33 mouse cellular contexts compared by ENCODE assay signal in the genomic region with DNA sequence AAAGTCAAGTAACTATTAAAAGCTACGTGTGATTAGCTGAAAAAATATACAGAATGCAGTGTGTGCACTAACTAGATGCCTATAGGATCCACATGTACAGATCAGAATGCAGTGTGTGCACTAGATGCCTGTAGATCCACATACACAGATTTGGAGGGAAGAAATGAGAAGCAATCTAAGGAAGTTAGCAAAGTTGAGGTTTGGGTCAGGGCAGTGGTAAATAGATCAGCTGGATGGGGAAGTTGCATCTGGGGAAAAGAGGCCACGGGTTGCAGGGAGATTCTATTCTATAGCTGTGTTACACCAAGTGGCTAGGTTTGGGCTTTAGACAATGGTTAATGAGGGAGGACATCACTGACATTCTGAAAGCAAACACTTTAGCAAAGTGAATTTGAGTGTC. TPM values are rescaled to one million over a fixed set of nuclear protein-coding genes. Genes with fewer than 3 reads are reported as not detected.
DNase-seq lines count a peak whose midpoint lies in the region; ATAC-seq and TF ChIP-seq lines count a peak whose summit lies in the region.
"Had no signal": no experiment of that assay in that cellular context is flagged by ENCODE, and none has a peak within 500 bp of the region (broad histone marks: within the 10 kb centered on the region; RNA-seq: fewer than 3 reads in every experiment).

No protein-coding gene starts in this region.

- H3K36me3 ChIP-seq in heart, embryonic 12.5 days: peaks cover 6% of the 10 kb centered on the region
- no peaks in the 10 kb centered on the region for H3K36me3 ChIP-seq in hindbrain, embryonic 10.5 days
- H3K36me3 ChIP-seq in thymus, adult 2 months (ENCODE audit: control insufficient read depth, insufficient read depth, low read length): no peaks in the 10 kb centered on the region
- H3K36me3 ChIP-seq: forebrain, embryonic 12.5 days; forebrain, embryonic 15.5 days; G1E had no signal

- no peak for TF ChIP-seq CTCF in thymus, adult 2 months (IDR thresholded peaks at IDR 0.05; ENCODE audit: borderline replicate concordance, control insufficient read depth, extremely low read depth, insufficient read depth, low read length, poor library complexity)

- WGBS in heart, embryonic 12.5 days: 81% methylated on average over 2 of the region's 2 CpGs
- 72% methylated on average over 2 of the region's 2 CpGs for WGBS in hindbrain, embryonic 10.5 days
- WGBS in thymus, adult 2 months: 37% methylated on average over 2 of the region's 2 CpGs

- H3K4me2 ChIP-seq in heart, embryonic 12.5 days: no peak overlapping the region
- H3K4me2 ChIP-seq: embryonic facial prominence, embryonic 13.5 days; forebrain, embryonic 12.5 days; forebrain, embryonic 15.5 days; hindbrain, embryonic 14.5 days had no signal

- peaks cover 5% of the 10 kb centered on the region; the same call in 1 of the 2 replicates for H3K4me1 ChIP-seq in heart, embryonic 12.5 days (replicated peaks)
- H3K4me1 ChIP-seq in hindbrain, embryonic 10.5 days (replicated peaks): peaks cover 38% of the 10 kb centered on the region
- no peaks in the 10 kb centered on the region for H3K4me1 ChIP-seq in thymus, adult 2 months (replicated peaks; ENCODE audit: control insufficient read depth, insufficient read depth, low read length)

- no peak overlapping the region for H3K4me3 ChIP-seq in heart, embryonic 12.5 days
- H3K4me3 ChIP-seq in hindbrain, embryonic 10.5 days: no peak overlapping the region
- H3K4me3 ChIP-seq in thymus, adult 2 months (ENCODE audit: control insufficient read depth, insufficient read depth, low read length): no peak overlapping the region
- H3K4me3 ChIP-seq: embryonic facial prominence, embryonic 10.5 days; embryonic facial prominence, embryonic 13.5 days; erythroblast, embryonic 14.5 days; forebrain, embryonic 12.5 days; forebrain, embryonic 15.5 days had no signal

- ATAC-seq in heart, embryonic 12.5 days (ENCODE audit: insufficient number of reproducible peaks, low FRiP score): no peak
- peak; percentile 83 for ATAC-seq in common myeloid progenitor, adult 5-6 weeks (replicated peaks; ENCODE audit: low read depth, poor library complexity, severe bottlenecking)
- peak; percentile 86 for ATAC-seq in megakaryocyte, adult 5-6 weeks (ENCODE audit: poor library complexity, severe bottlenecking)
- ATAC-seq: forebrain, embryonic 15.5 days; hindbrain, postnatal 0 days; inflammation-experienced regulatory T-cells, adult 6 months; intestine, embryonic 16.5 days; Patski had no signal

- no peak for TF ChIP-seq POLR2A in thymus, adult 2 months (IDR thresholded peaks at IDR 0.05; ENCODE audit: control insufficient read depth, extremely low read depth, insufficient read depth, low read length, poor library complexity)

- H3K9me3 ChIP-seq in heart, embryonic 12.5 days (replicated peaks): no peaks in the 10 kb centered on the region
- no peaks in the 10 kb centered on the region for H3K9me3 ChIP-seq in hindbrain, embryonic 10.5 days
- H3K9me3 ChIP-seq: embryonic facial prominence, embryonic 10.5 days; embryonic facial prominence, embryonic 13.5 days; forebrain, embryonic 12.5 days; forebrain, embryonic 15.5 days had no signal

- peak; percentile 11 for DNase-seq in heart, adult 11 months
- no peak for DNase-seq in hindbrain, embryonic 10.5 days (ENCODE audit: low spot score)
- no peak for DNase-seq in thymus, adult 2 months
- DNase-seq: adrenal gland, postnatal 10 days; adrenal gland, postnatal 36 days; B cell, adult 2 months; cerebellum, adult 11 months; cerebellum, adult 2 months; cerebellum, adult 9-11 months; cerebellum, postnatal 25 days; embryo, embryonic 11 days; gastrocnemius, postnatal 25 days had no signal

- H3K27ac ChIP-seq in heart, embryonic 12.5 days (ENCODE audit: poor library complexity, severe bottlenecking): no peak overlapping the region
- H3K27ac ChIP-seq in hindbrain, embryonic 10.5 days: no peak overlapping the region
- H3K27ac ChIP-seq in thymus, adult 2 months (ENCODE audit: control insufficient read depth, insufficient read depth, low read length): no peak overlapping the region
- H3K27ac ChIP-seq: embryonic facial prominence, embryonic 10.5 days; embryonic facial prominence, embryonic 13.5 days; forebrain, embryonic 12.5 days; forebrain, embryonic 15.5 days; hindbrain, embryonic 14.5 days; hindbrain, postnatal 0 days had no signal

- no peaks in the 10 kb centered on the region for H3K27me3 ChIP-seq in heart, embryonic 12.5 days (replicated peaks)
- no peaks in the 10 kb centered on the region for H3K27me3 ChIP-seq in hindbrain, embryonic 10.5 days (ENCODE audit: insufficient read depth, poor library complexity, severe bottlenecking)
- no peaks in the 10 kb centered on the region for H3K27me3 ChIP-seq in thymus, adult 2 months (ENCODE audit: control insufficient read depth, insufficient read depth, low read length)
- H3K27me3 ChIP-seq: CH12.LX; embryonic facial prominence, embryonic 13.5 days; forebrain, embryonic 12.5 days; forebrain, embryonic 15.5 days; Patski had no signal

- H3K9ac ChIP-seq in heart, embryonic 12.5 days: no peak overlapping the region
- H3K9ac ChIP-seq: embryonic facial prominence, embryonic 13.5 days; forebrain, embryonic 12.5 days; forebrain, embryonic 15.5 days; hindbrain, embryonic 14.5 days had no signal

RNA-seq across cellular contexts. Expression of a gene that starts 33.7 kb away (rescaled TPM):
- 0.10 TPM in 1 of 2 replicates, not detected in the other for polyA plus RNA-seq in heart, embryonic 12.5 days (2016; fragmentation: Nextera tagmentation; extraction: Ambion mirVana)
- total RNA-seq in common myeloid progenitor, adult 5-6 weeks (2017): not detected in 2 replicates
- total RNA-seq in megakaryocyte, adult 5-6 weeks (2015): not detected in 2 replicates
- not detected in 2 replicates for total RNA-seq in megakaryocyte, adult 5-6 weeks (2017)
- not detected in 2 replicates for polyA plus RNA-seq in hindbrain, embryonic 10.5 days (2016; fragmentation: Nextera tagmentation; extraction: Ambion mirVana)
- polyA plus RNA-seq in thymus, adult 2 months (2012; rRNA removed): not detected in 2 replicates
- total RNA-seq: adrenal gland, adult 18-20 months; adrenal gland, postnatal 10 days; adrenal gland, postnatal 36 days; CH12.LX; G1E; gastrocnemius, adult 8-10 months; gastrocnemius, postnatal 25 days; heart, postnatal 25 days; hindbrain, postnatal 0 days had no signal
- polyA plus RNA-seq: cerebellum, adult 2 months; embryonic facial prominence, embryonic 10.5 days; erythroblast, embryonic 14.5 days; forebrain, embryonic 12.5 days; G1E; gonadal fat pad, adult 2 months; heart, embryonic 14.5 days; heart, postnatal 0 days; hindbrain, embryonic 14.5 days; hindbrain, postnatal 0 days; inflammation-experienced regulatory T-cells, adult 6 months; Patski had no signal

RNA-seq across cellular contexts. Expression of a gene that starts 58.9 kb away (rescaled TPM):
- 16.6 and 17.7 TPM in 2 replicates for polyA plus RNA-seq in heart, embryonic 12.5 days (2016; fragmentation: Nextera tagmentation; extraction: Ambion mirVana)
- total RNA-seq in common myeloid progenitor, adult 5-6 weeks (2017): 16.4 and 21.8 TPM in 2 replicates
- total RNA-seq in megakaryocyte, adult 5-6 weeks (2015): 33.4 and 38.2 TPM in 2 replicates
- 24.7 and 33.2 TPM in 2 replicates for total RNA-seq in megakaryocyte, adult 5-6 weeks (2017)
- polyA plus RNA-seq in hindbrain, embryonic 10.5 days (2016; fragmentation: Nextera tagmentation; extraction: Ambion mirVana): 15.4 and 15.7 TPM in 2 replicates
- polyA plus RNA-seq in thymus, adult 2 months (2012; rRNA removed): 7.4 and 9.3 TPM in 2 replicates
- polyA plus RNA-seq: erythroblast, embryonic 14.5 days had no signal
